ENCODE assay signal across 8 mouse cellular contexts in genomic region chr2:26090876-26091770, GRCm38 (mm10). TPM values are rescaled to one million over a fixed set of nuclear protein-coding genes. Genes with fewer than 3 reads are reported as not detected.
A peak's percentile ranks its signal among the peaks of the same experiment; 100 is the strongest.
DNase-seq lines count a peak whose midpoint lies in the region; ATAC-seq lines count a peak whose summit lies in the region.

No protein-coding gene starts in this region.

- H3K36me3 ChIP-seq in heart, embryonic 11.5 days (ENCODE audit: control insufficient read depth, insufficient read depth, low read length), result no peaks in the 10 kb centered on the region
- H3K36me3 ChIP-seq in embryonic facial prominence, embryonic 14.5 days (ENCODE audit: control insufficient read depth, insufficient read depth, low read length), result no peaks in the 10 kb centered on the region
- H3K36me3 ChIP-seq in hindbrain, embryonic 16.5 days (ENCODE audit: control insufficient read depth, insufficient read depth, low read length), result no peaks in the 10 kb centered on the region
- H3K36me3 ChIP-seq in lung, embryonic 16.5 days (ENCODE audit: control insufficient read depth, insufficient read depth, low read length), result no peaks in the 10 kb centered on the region
- no peaks in the 10 kb centered on the region for H3K36me3 ChIP-seq in stomach, embryonic 16.5 days (ENCODE audit: control insufficient read depth, insufficient read depth, low read length)

- H3K4me2 ChIP-seq in heart, embryonic 11.5 days, result peak overlapping the region; percentile 95
- H3K4me2 ChIP-seq in embryonic facial prominence, embryonic 14.5 days (ENCODE audit: low read depth, low read length), result peak overlapping the region; percentile 97
- H3K4me2 ChIP-seq in hindbrain, embryonic 16.5 days (ENCODE audit: low read length), result peak overlapping the region; percentile 89
- H3K4me2 ChIP-seq in lung, embryonic 16.5 days (ENCODE audit: low read depth, low read length), result peak overlapping the region; percentile 94
- H3K4me2 ChIP-seq in stomach, embryonic 16.5 days (ENCODE audit: low read depth, low read length), result peak overlapping the region; percentile 93

- peak overlapping the region; percentile 35; the same call in 1 of the 2 replicates for H3K27ac ChIP-seq in heart, embryonic 11.5 days (ENCODE audit: low read depth, low read length)
- peak overlapping the region; percentile 86 for H3K27ac ChIP-seq in embryonic facial prominence, embryonic 14.5 days (replicated peaks; ENCODE audit: low read depth, low read length)
- H3K27ac ChIP-seq in hindbrain, embryonic 16.5 days (ENCODE audit: low read depth, low read length), result peak overlapping the region; percentile 91
- peak overlapping the region; percentile 89 for H3K27ac ChIP-seq in lung, embryonic 16.5 days (ENCODE audit: low read length)
- peak overlapping the region; percentile 82 for H3K27ac ChIP-seq in stomach, embryonic 16.5 days (ENCODE audit: low read length)

- peak overlapping the region; percentile 67 for H3K9ac ChIP-seq in heart, embryonic 11.5 days (ENCODE audit: low read depth, low read length)
- peak overlapping the region; percentile 69 for H3K9ac ChIP-seq in embryonic facial prominence, embryonic 14.5 days (ENCODE audit: low read depth, low read length)
- peak overlapping the region; percentile 91 for H3K9ac ChIP-seq in hindbrain, embryonic 16.5 days (ENCODE audit: low read depth, low read length)
- H3K9ac ChIP-seq in lung, embryonic 16.5 days (ENCODE audit: low read length), result peak overlapping the region; percentile 72
- peak overlapping the region; percentile 74 for H3K9ac ChIP-seq in stomach, embryonic 16.5 days (ENCODE audit: low read length)

- DNase-seq in heart, postnatal 25 days (ENCODE audit: low spot score), result no peak
- DNase-seq in R1 (ENCODE audit: low read depth, low spot score), result peak; percentile 68
- DNase-seq in embryonic facial prominence, embryonic 14.5 days (ENCODE audit: low spot score), result peak; percentile 25
- DNase-seq in urinary bladder, postnatal 4 days (ENCODE audit: low spot score in 2 of 2), result no peak

- 0 out of 2 replicates have a peak, but pooled peaks have one; percentile 33 for ATAC-seq in heart, embryonic 11.5 days (replicated peaks; ENCODE audit: insufficient number of reproducible peaks, low FRiP score, low TSS enrichment)
- ATAC-seq in embryonic facial prominence, embryonic 14.5 days (ENCODE audit: low read depth), result peak; percentile 46
- peak; percentile 48 for ATAC-seq in hindbrain, embryonic 16.5 days
- ATAC-seq in lung, embryonic 16.5 days (ENCODE audit: low read depth), result peak; percentile 60
- ATAC-seq in stomach, embryonic 16.5 days (ENCODE audit: insufficient read depth, low FRiP score), result peak; percentile 12; the same call in 1 of the 2 replicates

- H3K4me1 ChIP-seq in heart, embryonic 11.5 days (ENCODE audit: control insufficient read depth, insufficient read depth, low read length), result peaks cover 34% of the 10 kb centered on the region
- H3K4me1 ChIP-seq in embryonic facial prominence, embryonic 14.5 days (ENCODE audit: control insufficient read depth, insufficient read depth, low read length), result peaks cover 12% of the 10 kb centered on the region
- H3K4me1 ChIP-seq in hindbrain, embryonic 16.5 days (ENCODE audit: control insufficient read depth, insufficient read depth, low read depth, low read length), result peaks cover 15% of the 10 kb centered on the region
- peaks cover 6% of the 10 kb centered on the region; the same call in 1 of the 2 replicates for H3K4me1 ChIP-seq in lung, embryonic 16.5 days (replicated peaks; ENCODE audit: control insufficient read depth, insufficient read depth, low read length)
- H3K4me1 ChIP-seq in stomach, embryonic 16.5 days (ENCODE audit: control insufficient read depth, insufficient read depth, low read length), result peaks cover 22% of the 10 kb centered on the region

- 2% methylated on average over 39 of the region's 39 CpGs for WGBS in heart, embryonic 11.5 days (ENCODE audit: insufficient replicate concordance)
- WGBS in embryonic facial prominence, embryonic 14.5 days, result under 1% methylated on average over 28 of the region's 39 CpGs
- under 1% methylated on average over 35 of the region's 39 CpGs for whole genome bisulfite sequencing in hindbrain, embryonic 16.5 days
- WGBS in lung, embryonic 16.5 days, result 2% methylated on average over 36 of the region's 39 CpGs
- WGBS in stomach, embryonic 16.5 days, result 3% methylated on average over 38 of the region's 39 CpGs

- H3K27me3 ChIP-seq in heart, embryonic 11.5 days (ENCODE audit: control insufficient read depth, insufficient read depth, low read length), result peaks cover 47% of the 10 kb centered on the region
- H3K27me3 ChIP-seq in embryonic facial prominence, embryonic 14.5 days (replicated peaks; ENCODE audit: control insufficient read depth, insufficient read depth, low read length), result peaks cover 2% of the 10 kb centered on the region; the same call in 1 of the 2 replicates
- no peaks in the 10 kb centered on the region for H3K27me3 ChIP-seq in hindbrain, embryonic 16.5 days (replicated peaks; ENCODE audit: control insufficient read depth, insufficient read depth, low read length)
- H3K27me3 ChIP-seq in lung, embryonic 16.5 days (ENCODE audit: control insufficient read depth, insufficient read depth, low read depth, low read length), result no peaks in the 10 kb centered on the region; the same call in 1 of the 2 replicates
- H3K27me3 ChIP-seq in stomach, embryonic 16.5 days (ENCODE audit: control insufficient read depth, insufficient read depth, low read length), result no peaks in the 10 kb centered on the region

- H3K9me3 ChIP-seq in heart, embryonic 11.5 days (replicated peaks; ENCODE audit: control insufficient read depth, low read length), result no peaks in the 10 kb centered on the region
- no peaks in the 10 kb centered on the region for H3K9me3 ChIP-seq in embryonic facial prominence, embryonic 14.5 days (ENCODE audit: control insufficient read depth, low read length)
- no peaks in the 10 kb centered on the region for H3K9me3 ChIP-seq in hindbrain, embryonic 16.5 days (ENCODE audit: control insufficient read depth, low read length)
- H3K9me3 ChIP-seq in lung, embryonic 16.5 days (ENCODE audit: control insufficient read depth, low read length), result no peaks in the 10 kb centered on the region
- no peaks in the 10 kb centered on the region for H3K9me3 ChIP-seq in stomach, embryonic 16.5 days (replicated peaks; ENCODE audit: control insufficient read depth, low read length)

- peak overlapping the region; percentile 61 for H3K4me3 ChIP-seq in heart, embryonic 11.5 days (ENCODE audit: low read depth, low read length)
- H3K4me3 ChIP-seq in embryonic facial prominence, embryonic 14.5 days (ENCODE audit: low read depth, low read length), result peak overlapping the region; percentile 63
- peak overlapping the region; percentile 77 for H3K4me3 ChIP-seq in hindbrain, embryonic 16.5 days (ENCODE audit: low read length)
- H3K4me3 ChIP-seq in lung, embryonic 16.5 days (ENCODE audit: low read length), result peak overlapping the region; percentile 57
- peak overlapping the region; percentile 50 for H3K4me3 ChIP-seq in stomach, embryonic 16.5 days (replicated peaks; ENCODE audit: low read length)

- intact Hi-C loops in heart, postnatal 25 days (cut with DNase I), result no loop called here

RNA-seq across cellular contexts. Expression of gene Nacc2, which starts 31.9 kb away (rescaled TPM):
- polyA plus RNA-seq in heart, embryonic 11.5 days (2014; fragmentation: Nextera tagmentation; extraction: Ambion mirVana), result 3.4 and 7.1 TPM in 2 replicates
- 10 to 100 TPM; 25.5 to 28.9 TPM for total RNA-seq in heart, postnatal 25 days (2021)
- polyA plus RNA-seq in embryonic facial prominence, embryonic 14.5 days (2014; fragmentation: Nextera tagmentation; extraction: Ambion mirVana), result 7.0 and 8.9 TPM in 2 replicates
- 24.5 and 25.8 TPM in 2 replicates for polyA plus RNA-seq in hindbrain, embryonic 16.5 days (2015; fragmentation: Nextera tagmentation; extraction: Ambion mirVana)
- 9.2 and 10.9 TPM in 2 replicates for polyA plus RNA-seq in lung, embryonic 16.5 days (2015; fragmentation: Nextera tagmentation; extraction: Ambion mirVana)
- polyA plus RNA-seq in stomach, embryonic 16.5 days (2015; fragmentation: Nextera tagmentation; extraction: Ambion mirVana), result 16.8 and 18.8 TPM in 2 replicates

Comparison
In these comparisons a context has a peak if more than half of its experiments do, and no peak if none do; other contexts are left out.
1. H3K27ac ChIP-seq: peak in every context shown above with its lines; median percentile 91 in hindbrain, embryonic 16.5 days; 89 in lung, embryonic 16.5 days; 86 in embryonic facial prominence, embryonic 14.5 days; 82 in stomach, embryonic 16.5 days; 35 in heart, embryonic 11.5 days.
2. DNase-seq: peak in R1 (single experiment) and embryonic facial prominence, embryonic 14.5 days (single experiment); none in heart, postnatal 25 days (single experiment) and urinary bladder, postnatal 4 days (0 of 2).
3. Peak in every context shown above with its lines, with median percentiles within 50 percentile points of each other: ATAC-seq, H3K4me2 ChIP-seq, H3K4me3 ChIP-seq and H3K9ac ChIP-seq.